Mouse (Mus musculus) neutrophil, adult 65 days (primary cell): ENCODE results near the gene Vmn1r171. TPM values are rescaled to one million over a fixed set of nuclear protein-coding genes. Genes with fewer than 3 reads are reported as not detected.

Experiments
- total RNA-seq: library from RNA; stranded (reverse); gene quantifications from 2 replicates; pipeline ENCODE4 v1.2.4, GENCODE M21; 2023

Vmn1r171 gene
- total RNA-seq = not detected in 2 replicates

DNA sequence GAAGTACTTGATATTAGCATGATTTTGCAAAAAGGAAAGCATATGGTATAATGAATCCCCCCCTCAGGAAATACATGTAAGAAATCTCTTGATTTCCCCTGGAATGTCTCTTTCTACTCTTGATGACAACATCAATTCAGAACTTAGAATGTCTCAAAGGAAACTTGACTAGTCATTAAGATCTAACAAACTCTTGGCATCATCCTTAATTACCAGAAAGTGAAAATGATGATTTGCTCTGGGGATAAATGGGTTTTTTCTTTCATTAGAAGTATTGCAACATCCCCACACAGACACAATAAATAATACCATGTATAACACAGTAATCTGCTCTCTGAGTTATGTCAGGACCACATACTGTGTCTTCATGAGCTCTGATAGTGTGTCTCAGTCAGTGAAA, at the start of gene Vmn1r171:
TSS of gene Vmn1r171 (plus strand) at position 301 of the 400 bp plus-strand sequence.

DNA sequence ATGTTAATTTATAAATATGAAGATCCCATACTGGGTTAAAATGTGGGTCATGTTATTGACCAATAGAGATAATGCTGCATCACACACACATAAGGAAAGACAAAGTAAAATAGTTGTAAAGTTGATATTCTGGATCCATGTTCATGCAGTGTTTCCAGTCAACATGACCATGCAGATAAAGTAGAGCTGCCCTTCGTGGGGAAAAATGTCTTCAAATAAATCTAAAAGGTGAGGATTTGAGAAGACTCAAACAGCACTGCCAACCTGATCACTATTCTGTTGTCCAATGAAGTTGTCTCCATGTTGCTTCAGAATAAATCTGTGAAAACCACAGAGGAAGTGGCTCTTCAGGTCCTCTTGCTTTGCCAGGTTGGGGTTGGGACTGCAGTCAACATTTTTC, 24.6 kb upstream of the Vmn1r171 start, which contains the start of gene Vmn1r170:
TSS of gene Vmn1r170 (plus strand) at position 301 of the 400 bp plus-strand sequence.

DNA sequence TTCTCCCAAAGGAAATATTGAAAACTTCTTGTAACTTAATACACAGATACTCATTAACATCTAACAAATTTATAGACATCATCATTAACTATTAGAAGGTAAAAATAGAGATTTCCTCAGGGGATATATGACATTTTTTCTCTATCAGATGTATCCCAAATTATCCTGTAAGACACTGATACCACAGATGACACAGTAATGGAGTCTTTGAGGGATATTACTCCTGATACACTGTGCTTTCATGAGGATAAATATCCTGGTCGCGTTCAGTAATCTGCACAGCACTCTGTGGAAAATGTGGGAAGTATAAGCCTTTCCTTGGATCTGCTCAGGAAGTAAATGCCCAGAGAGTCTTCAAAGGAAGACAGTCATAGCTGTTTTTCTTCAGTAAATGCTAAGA, 27.5 kb downstream of the Vmn1r171 start, which contains the start of gene Vmn1r172:
TSS of gene Vmn1r172 (plus strand) at position 301 of the 400 bp plus-strand sequence.

Other genes starting within 250 kb of the Vmn1r171 start
- not detected in 2 replicates for gene Nlrp5, start 244.8 kb upstream of the Vmn1r171 start, total RNA-seq
- gene Vmn1r167, start 123.5 kb upstream of the Vmn1r171 start, total RNA-seq = not detected in 2 replicates
- not detected in 2 replicates for gene Vmn1r168, start 91.0 kb upstream of the Vmn1r171 start, total RNA-seq
- not detected in 2 replicates for gene Vmn1r169, start 55.2 kb upstream of the Vmn1r171 start, total RNA-seq
- gene Vmn1r170, start 24.5 kb upstream of the Vmn1r171 start, total RNA-seq = not detected in 2 replicates
- not detected in 2 replicates for gene Vmn1r172, start 27.6 kb downstream of the Vmn1r171 start, total RNA-seq
- not detected in 2 replicates for gene Vmn1r173, start 70.0 kb downstream of the Vmn1r171 start, total RNA-seq
- not detected in 2 replicates for gene Vmn1r174, start 121.5 kb downstream of the Vmn1r171 start, total RNA-seq
- gene Vmn1r175, start 179.9 kb downstream of the Vmn1r171 start, total RNA-seq = not detected in 2 replicates
- not detected in 2 replicates for gene Vmn1r176, start 206.7 kb downstream of the Vmn1r171 start, total RNA-seq
- not detected in 2 replicates for gene Vmn1r177, start 235.7 kb downstream of the Vmn1r171 start, total RNA-seq